Comparison of ENCODE assay signal across 12 mouse cellular contexts in the genomic region with DNA sequence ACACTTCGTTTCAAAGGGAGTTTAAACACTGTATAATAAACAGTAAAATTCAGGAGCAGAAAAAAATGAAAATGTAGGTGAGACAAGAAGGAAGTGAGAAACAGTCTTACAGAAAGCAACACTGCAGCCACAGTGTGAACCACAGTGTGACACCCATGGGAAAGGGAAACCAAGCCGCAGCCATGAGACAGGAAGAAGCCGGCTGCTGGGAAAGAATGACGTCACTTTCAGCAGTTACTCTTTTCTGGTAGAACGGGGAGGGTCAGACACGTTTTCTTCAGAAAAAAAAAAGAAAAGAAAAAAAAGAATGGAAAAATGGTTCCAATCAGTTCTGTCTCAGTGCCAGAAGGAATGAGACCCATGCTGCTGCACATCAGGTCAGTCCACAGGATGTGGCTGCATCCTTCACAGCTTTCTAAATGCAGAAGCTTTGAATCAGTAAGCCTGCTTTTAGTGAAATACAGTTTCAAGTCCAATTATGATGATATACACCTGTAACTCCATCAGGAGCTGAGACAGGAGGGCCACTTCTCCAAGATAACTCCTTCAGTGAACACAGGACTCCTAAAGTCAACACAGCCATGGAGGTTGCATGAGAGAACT.
DNase-seq lines count a peak whose midpoint lies in the region; ATAC-seq and TF ChIP-seq lines count a peak whose summit lies in the region.
"Had no signal": no experiment of that assay in that cellular context is flagged by ENCODE, and none has a peak within 500 bp of the region (broad histone marks: within the 10 kb centered on the region; RNA-seq: fewer than 3 reads in every experiment).

No protein-coding gene starts in this region.

- ATAC-seq in liver, postnatal 0 days, result no peak
- no peak for ATAC-seq in liver, embryonic 11.5 days (replicated peaks; ENCODE audit: low FRiP score)
- ATAC-seq in inflammation-experienced regulatory T-cells, adult 6 months, result peak; percentile 95
- no peak for ATAC-seq in kidney, embryonic 14.5 days (ENCODE audit: low FRiP score, low TSS enrichment)

- H3K36me3 ChIP-seq in liver, postnatal 0 days (replicated peaks; ENCODE audit: insufficient read depth, low read length), result no peaks in the 10 kb centered on the region
- H3K36me3 ChIP-seq in liver, embryonic 11.5 days (ENCODE audit: control insufficient read depth, insufficient read depth, low read length), result no peaks in the 10 kb centered on the region
- no peaks in the 10 kb centered on the region for H3K36me3 ChIP-seq in kidney, embryonic 14.5 days (ENCODE audit: control insufficient read depth, insufficient read depth, low read length)
- H3K36me3 ChIP-seq: hindbrain, embryonic 12.5 days had no signal

- H3K9me3 ChIP-seq in liver, postnatal 0 days (ENCODE audit: low read length), result no peaks in the 10 kb centered on the region
- no peaks in the 10 kb centered on the region for H3K9me3 ChIP-seq in liver, embryonic 11.5 days (ENCODE audit: control insufficient read depth, low read length)
- no peaks in the 10 kb centered on the region for H3K9me3 ChIP-seq in kidney, embryonic 14.5 days (ENCODE audit: control insufficient read depth, low read length)
- H3K9me3 ChIP-seq: hindbrain, embryonic 12.5 days had no signal

- H3K27ac ChIP-seq in liver, postnatal 0 days (ENCODE audit: low read depth), result no peak overlapping the region
- H3K27ac ChIP-seq in liver, embryonic 11.5 days (ENCODE audit: low read depth, low read length), result no peak overlapping the region
- H3K27ac ChIP-seq in kidney, embryonic 14.5 days (ENCODE audit: low read depth, low read length), result no peak overlapping the region
- H3K27ac ChIP-seq: hindbrain, embryonic 12.5 days; macrophage had no signal

- 34% methylated on average over 6 of the region's 6 CpGs for WGBS in liver, postnatal 0 days (ENCODE audit: insufficient replicate concordance)
- WGBS in liver, embryonic 11.5 days, result 51% methylated on average over 6 of the region's 6 CpGs
- WGBS in kidney, embryonic 14.5 days, result 74% methylated on average over 6 of the region's 6 CpGs

- no peaks in the 10 kb centered on the region for H3K27me3 ChIP-seq in liver, postnatal 0 days (ENCODE audit: insufficient read depth, low read length)
- no peaks in the 10 kb centered on the region for H3K27me3 ChIP-seq in liver, embryonic 11.5 days (replicated peaks; ENCODE audit: control insufficient read depth, insufficient read depth, low read length)
- no peaks in the 10 kb centered on the region for H3K27me3 ChIP-seq in kidney, embryonic 14.5 days (ENCODE audit: control insufficient read depth, insufficient read depth, low read length)
- H3K27me3 ChIP-seq: hindbrain, embryonic 12.5 days had no signal

- TF ChIP-seq EP300 in liver, postnatal 0 days (IDR thresholded peaks at IDR 0.05; ENCODE audit: low read depth), result no peak

- H3K4me3 ChIP-seq in liver, postnatal 0 days (ENCODE audit: low read depth, low read length), result no peak overlapping the region
- no peak overlapping the region for H3K4me3 ChIP-seq in liver, embryonic 11.5 days (ENCODE audit: low read depth, low read length)
- no peak overlapping the region for H3K4me3 ChIP-seq in kidney, embryonic 14.5 days (ENCODE audit: low read length)
- H3K4me3 ChIP-seq: hindbrain, embryonic 12.5 days had no signal

- no peaks in the 10 kb centered on the region for H3K4me1 ChIP-seq in liver, postnatal 0 days (ENCODE audit: insufficient read depth)
- no peaks in the 10 kb centered on the region for H3K4me1 ChIP-seq in liver, embryonic 11.5 days (replicated peaks; ENCODE audit: control insufficient read depth, insufficient read depth, low read length)
- H3K4me1 ChIP-seq in kidney, embryonic 14.5 days (ENCODE audit: control insufficient read depth, insufficient read depth, low read length), result no peaks in the 10 kb centered on the region
- H3K4me1 ChIP-seq: hindbrain, embryonic 12.5 days had no signal

- no peak overlapping the region for H3K4me2 ChIP-seq in liver, postnatal 0 days (ENCODE audit: low read depth, low read length)
- H3K4me2 ChIP-seq in liver, embryonic 11.5 days, result no peak overlapping the region
- H3K4me2 ChIP-seq in kidney, embryonic 14.5 days (replicated peaks; ENCODE audit: low read depth, low read length), result no peak overlapping the region
- H3K4me2 ChIP-seq: hindbrain, embryonic 12.5 days had no signal

- H3K9ac ChIP-seq in liver, postnatal 0 days (replicated peaks), result no peak overlapping the region
- H3K9ac ChIP-seq in liver, embryonic 11.5 days (ENCODE audit: low read depth, low read length), result no peak overlapping the region
- H3K9ac ChIP-seq in kidney, embryonic 14.5 days (ENCODE audit: low read depth, low read length), result no peak overlapping the region
- H3K9ac ChIP-seq: hindbrain, embryonic 12.5 days had no signal

- peak; percentile 13 for DNase-seq in liver, postnatal 0 days
- DNase-seq in liver, embryonic 11.5 days (ENCODE audit: low spot score), result no peak
- DNase-seq in CD8-positive naive resting alpha-beta T cell, adult 2 months (ENCODE audit: low read depth in 2 of 2, low spot score in 2 of 2), result peak; percentile 29 to 49
- DNase-seq in thymus, postnatal 10 days (ENCODE audit: low spot score in 2 of 2), result peak; percentile 36 to 40
- no peak for DNase-seq in urinary bladder, postnatal 4 days (ENCODE audit: low spot score in 2 of 2)
- DNase-seq in layer of hippocampus, adult 9-11 months, result no peak
- DNase-seq: kidney, adult 9 months; right cerebral cortex, adult 18-20 months had no signal

- TF ChIP-seq CTCF in liver, postnatal 0 days (IDR thresholded peaks at IDR 0.05; ENCODE audit: low read depth), result no peak

Comparison
In these comparisons a context has a peak if more than half of its experiments do, and no peak if none do; other contexts are left out.
1. DNase-seq: peak in liver, postnatal 0 days (single experiment), CD8-positive naive resting alpha-beta T cell, adult 2 months (2 of 2) and thymus, postnatal 10 days (2 of 2); none in liver, embryonic 11.5 days (single experiment), urinary bladder, postnatal 4 days (0 of 2) and layer of hippocampus, adult 9-11 months (single experiment).